Mouse (Mus musculus) limb, embryonic 13.5 days (tissue): ENCODE data around the gene Rack1. TPM values are rescaled to one million over a fixed set of nuclear protein-coding genes. Genes with fewer than 3 reads are reported as not detected.
"Not testable (repeated sequence)": the region's sequence is repeated elsewhere in the genome, so short reads cannot be mapped to it uniquely, and the experiment has no call there.

Experiments
- ATAC-seq: fragments of 200-750 bp; cut with Nextera tagmentation; 2 replicates; pipeline ENCODE4 v1.8.0; 2017; ENCODE audit warnings: low read depth, moderate number of reproducible peaks, moderate TSS enrichment; ENCODE audit not compliant: low FRiP score
- H3K27ac ChIP-seq: fragments of 300-500 bp; sonication (generic); 2 replicates; pipeline ENCODE4 v1.5.1; 2015; ENCODE audit warnings: inconsistent platforms, mild to moderate bottlenecking, moderate library complexity
- H3K27me3 ChIP-seq: fragments of 300-500 bp; sonication (generic); 2 replicates; pipeline ENCODE4 v1.6.1; 2015; ENCODE audit warnings: mild to moderate bottlenecking, inconsistent platforms
- H3K36me3 ChIP-seq: fragments of 300-500 bp; sonication (generic); 2 replicates; pipeline ENCODE4 v1.6.1; 2015; ENCODE audit warnings: inconsistent platforms, mild to moderate bottlenecking, moderate library complexity
- H3K4me1 ChIP-seq: fragments of 300-500 bp; sonication (generic); 2 replicates; pipeline ENCODE4 v1.6.1; 2015; ENCODE audit warnings: inconsistent platforms
- H3K4me2 ChIP-seq: fragments of 300-500 bp; sonication (generic); replicated peaks from 2 replicates; pipeline ENCODE4 v1.6.1; 2015; ENCODE audit warnings: inconsistent platforms, mild to moderate bottlenecking, moderate library complexity
- H3K4me3 ChIP-seq: fragments of 300-500 bp; sonication (generic); 2 replicates; pipeline ENCODE4 v1.5.1; 2015; ENCODE audit warnings: moderate library complexity, mild to moderate bottlenecking, inconsistent platforms
- H3K9ac ChIP-seq: fragments of 300-500 bp; sonication (generic); 2 replicates; pipeline ENCODE4 v1.6.1; 2015; ENCODE audit warnings: mild to moderate bottlenecking, inconsistent platforms
- H3K9me3 ChIP-seq: fragments of 300-500 bp; sonication (generic); 2 replicates; pipeline ENCODE4 v1.6.1; 2016; ENCODE audit warnings: inconsistent platforms
- WGBS: fragments of 180-500 bp; shearing (Covaris S2); methylation state at CpG from one replicate; pipeline ENCODE4 v1.1.7; 2015; 5-methylcytosine and 5-hydroxymethylcytosine counted together
- polyA plus RNA-seq: library from polyadenylated mRNA; unstranded; fragments of >200 nt; fragmentation: Nextera tagmentation; extraction: Ambion mirVana; gene quantifications from 2 replicates; pipeline ENCODE4 v1.2.1, GENCODE M21; 2015

Gene Rack1
- polyA plus RNA-seq, 1 experiment from 2014 or later = 706 TPM

GRCm38 (mm10) chr11:48782243-48782642 lies 17.9 kb upstream of the Rack1 start:
- Histone ChIP-seq H3K4me2 (no peak overlapping the region), H3K9ac (no peak overlapping the region), H3K9me3 (no peaks in the 10 kb centered on the region), H3K27ac (no peak overlapping the region), H3K36me3 (no peaks in the 10 kb centered on the region), H3K27me3 (no peaks in the 10 kb centered on the region), H3K4me3 (no peak overlapping the region), H3K4me1 (no peaks in the 10 kb centered on the region)
- no peak for ATAC-seq
- whole genome bisulfite sequencing = 85% methylated on average over 4 of the region's 4 CpGs

- Histone ChIP-seq H3K4me2 (peak overlapping the region; percentile 64), H3K36me3 (no peaks in the 10 kb centered on the region), H3K4me3 (peak overlapping the region; percentile 43), H3K27ac (no peak overlapping the region), H3K27me3 (no peaks in the 10 kb centered on the region), H3K4me1 (0 out of 2 replicates have a peak, but pooled peaks cover 7% of the 10 kb centered on the region), H3K9ac (no peak overlapping the region), H3K9me3 (no peaks in the 10 kb centered on the region)
- ATAC-seq = peak; percentile 48; the same call in 1 of the 2 replicates
- WGBS = 49% methylated on average over 10 of the region's 10 CpGs
Observed at GRCm38 (mm10) chr11:48787455-48788211, 12.5 kb upstream of the Rack1 start.

- Histone ChIP-seq H3K4me1 (0 out of 2 replicates have a peak, but pooled peaks cover 7% of the 10 kb centered on the region), H3K9me3 (no peaks in the 10 kb centered on the region), H3K4me2 (peak overlapping the region; percentile 64), H3K4me3 (peak overlapping the region; percentile 43), H3K9ac (peak overlapping the region; percentile 57), H3K36me3 (no peaks in the 10 kb centered on the region), H3K27me3 (no peaks in the 10 kb centered on the region), H3K27ac (no peak overlapping the region)
- ATAC-seq = peak; percentile 73
- 10% methylated on average over 16 of the region's 16 CpGs for WGBS
Observed at GRCm38 (mm10) chr11:48788311-48789089, 11.6 kb upstream of the Rack1 start.

- Histone ChIP-seq H3K4me2 (peak overlapping the region; percentile 64; the same call in 1 of the 2 replicates), H3K4me3 (no peak overlapping the region), H3K4me1 (0 out of 2 replicates have a peak, but pooled peaks cover 7% of the 10 kb centered on the region), H3K27me3 (no peaks in the 10 kb centered on the region), H3K36me3 (no peaks in the 10 kb centered on the region), H3K9me3 (no peaks in the 10 kb centered on the region), H3K27ac (no peak overlapping the region), H3K9ac (no peak overlapping the region)
- WGBS = 86% methylated on average over 5 of the region's 5 CpGs
- no peak for ATAC-seq
Observed at GRCm38 (mm10) chr11:48789215-48789614, 10.9 kb upstream of the Rack1 start.

- peak; percentile 69 for ATAC-seq
Observed at GRCm38 (mm10) chr11:48789973-48790823, 9.9 kb upstream of the Rack1 start.

GRCm38 (mm10) chr11:48790946-48791345 lies 9.2 kb upstream of the Rack1 start:
- 0 out of 2 replicates have a peak, but pooled peaks cover 7% of the 10 kb centered on the region for H3K4me1 ChIP-seq
- H3K4me2 ChIP-seq = no peak overlapping the region
- no peak overlapping the region for H3K9ac ChIP-seq
- H3K4me3 ChIP-seq = no peak overlapping the region
- WGBS = 62% methylated on average over 8 of the region's 8 CpGs
- no peak for ATAC-seq
- H3K27ac ChIP-seq = no peak overlapping the region
- H3K36me3 ChIP-seq = no peaks in the 10 kb centered on the region
- no peaks in the 10 kb centered on the region for H3K9me3 ChIP-seq
- H3K27me3 ChIP-seq = no peaks in the 10 kb centered on the region

More at GRCm38 (mm10) chr11:48789973-48790823, 9.9 kb upstream of the Rack1 start:
- 0 out of 2 replicates have a peak, but pooled peaks cover 7% of the 10 kb centered on the region for H3K4me1 ChIP-seq
- no peaks in the 10 kb centered on the region for H3K36me3 ChIP-seq
- H3K9me3 ChIP-seq = no peaks in the 10 kb centered on the region
- no peaks in the 10 kb centered on the region for H3K27me3 ChIP-seq
- H3K4me2 ChIP-seq = peak overlapping the region; percentile 55
- peak overlapping the region; percentile 36; the same call in 1 of the 2 replicates for H3K9ac ChIP-seq
- no peak overlapping the region for H3K27ac ChIP-seq
- peak overlapping the region; percentile 29 for H3K4me3 ChIP-seq
- WGBS = 17% methylated on average over 20 of the region's 20 CpGs

- H3K4me1 ChIP-seq, H3K27ac ChIP-seq, H3K4me3 ChIP-seq, H3K36me3 ChIP-seq, H3K9me3 ChIP-seq, H3K4me2 ChIP-seq, H3K27me3 ChIP-seq, ATAC-seq, H3K9ac ChIP-seq: not testable (repeated sequence)
- 85% methylated on average over 9 of the region's 9 CpGs for WGBS
Observed at GRCm38 (mm10) chr11:48791894-48792293, 8.2 kb upstream of the Rack1 start.

GRCm38 (mm10) chr11:48793184-48793583 lies 6.9 kb upstream of the Rack1 start:
- ATAC-seq = no peak
- no peaks in the 10 kb centered on the region for H3K9me3 ChIP-seq
- H3K36me3 ChIP-seq = no peaks in the 10 kb centered on the region
- peaks cover 5% of the 10 kb centered on the region for H3K4me1 ChIP-seq
- H3K27ac ChIP-seq = no peak overlapping the region
- WGBS = 98% methylated on average over 3 of the region's 3 CpGs
- no peaks in the 10 kb centered on the region for H3K27me3 ChIP-seq
- no peak overlapping the region for H3K4me3 ChIP-seq
- no peak overlapping the region for H3K4me2 ChIP-seq
- H3K9ac ChIP-seq = no peak overlapping the region

- H3K27ac ChIP-seq = no peak overlapping the region
- no peak overlapping the region for H3K4me2 ChIP-seq
- WGBS = 86% methylated on average over 7 of the region's 7 CpGs
- no peak for ATAC-seq
- no peaks in the 10 kb centered on the region for H3K36me3 ChIP-seq
- no peaks in the 10 kb centered on the region for H3K9me3 ChIP-seq
- H3K9ac ChIP-seq = no peak overlapping the region
- no peak overlapping the region for H3K4me3 ChIP-seq
- H3K4me1 ChIP-seq = peaks cover 13% of the 10 kb centered on the region
- H3K27me3 ChIP-seq = no peaks in the 10 kb centered on the region
Observed at GRCm38 (mm10) chr11:48795221-48795620, 4.9 kb upstream of the Rack1 start.

GRCm38 (mm10) chr11:48796290-48796689 lies 3.8 kb upstream of the Rack1 start:
- Histone ChIP-seq H3K4me3 (no peak overlapping the region), H3K9me3 (no peaks in the 10 kb centered on the region), H3K4me1 (peaks cover 16% of the 10 kb centered on the region), H3K4me2 (no peak overlapping the region), H3K27ac (no peak overlapping the region), H3K36me3 (peaks cover under 1% of the 10 kb centered on the region; the same call in 1 of the 2 replicates), H3K27me3 (no peaks in the 10 kb centered on the region), H3K9ac (no peak overlapping the region)
- 79% methylated on average over 4 of the region's 4 CpGs for WGBS
- ATAC-seq = no peak

GRCm38 (mm10) chr11:48797287-48797686 lies 2.8 kb upstream of the Rack1 start:
- Histone ChIP-seq H3K9ac (no peak overlapping the region), H3K9me3 (no peaks in the 10 kb centered on the region), H3K27ac (no peak overlapping the region), H3K4me1 (peaks cover 25% of the 10 kb centered on the region), H3K27me3 (no peaks in the 10 kb centered on the region), H3K4me2 (no peak overlapping the region), H3K36me3 (peaks cover 10% of the 10 kb centered on the region), H3K4me3 (no peak overlapping the region)
- 88% methylated on average over 5 of the region's 5 CpGs for WGBS
- ATAC-seq = no peak
